Mouse (Mus musculus): ENCODE data around the gene Acbd3. TPM values are rescaled to one million over a fixed set of nuclear protein-coding genes. Genes with fewer than 3 reads are reported as not detected.

Gene Acbd3
- 53.4 TPM for polyA plus RNA-seq (2021)

DNA sequence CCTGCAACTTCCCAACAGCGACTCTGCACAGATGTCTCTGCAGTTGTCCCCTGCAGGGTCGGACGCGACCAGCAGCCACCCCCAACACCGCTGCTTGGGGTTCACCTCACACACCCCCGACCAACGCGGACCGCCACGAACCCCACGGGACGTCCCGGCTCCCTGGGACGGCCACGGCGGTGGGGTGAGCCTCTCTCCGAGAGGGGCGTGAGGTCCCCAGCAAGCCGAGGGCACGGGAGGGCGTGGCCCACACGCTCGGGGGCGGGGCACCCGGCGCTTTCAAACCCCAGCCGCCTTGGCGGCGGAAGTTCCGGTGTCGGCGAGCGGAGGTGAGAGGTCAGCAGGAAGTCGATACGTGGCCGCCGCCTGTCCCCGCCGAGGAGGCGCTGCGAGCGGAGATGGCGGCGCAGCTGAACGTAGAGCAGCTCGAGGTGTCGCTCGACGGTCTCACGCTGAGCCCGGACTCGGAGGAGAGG lies at the start of gene Acbd3:
TSS of gene Acbd3 (plus strand) at position 340 of the 476 bp plus-strand sequence.
- H3K27me3 ChIP-seq: no peaks in the 10 kb centered on the region
- ChIA-PET POLR2A (interaction anchor here (0.5 to 1.4 kb wide), 4 partner anchors 9 to 267 kb away, joined by 3 to 5 read pairs (median 4); no protein-coding TSS in a partner anchor), CTCF (interaction anchor here (0.9 to 1.7 kb wide), 2 partner anchors 19 to 36 kb away, joined by 3 to 4 read pairs; no protein-coding TSS in a partner anchor)
- in situ Hi-C loops (cut with MboI; ENCODE audit: low pct_unique_long_range_greater_than_20kb): loop anchor here (5.0 kb wide), 1 partner anchor 82 kb away; no protein-coding TSS in a partner anchor
- ATAC-seq (peak; percentile 86), DNase-seq (ENCODE audit: low read depth, low spot score) (peak; percentile 17)
- no peak for TF ChIP-seq CTCF (IDR thresholded peaks at IDR 0.05)

DNA sequence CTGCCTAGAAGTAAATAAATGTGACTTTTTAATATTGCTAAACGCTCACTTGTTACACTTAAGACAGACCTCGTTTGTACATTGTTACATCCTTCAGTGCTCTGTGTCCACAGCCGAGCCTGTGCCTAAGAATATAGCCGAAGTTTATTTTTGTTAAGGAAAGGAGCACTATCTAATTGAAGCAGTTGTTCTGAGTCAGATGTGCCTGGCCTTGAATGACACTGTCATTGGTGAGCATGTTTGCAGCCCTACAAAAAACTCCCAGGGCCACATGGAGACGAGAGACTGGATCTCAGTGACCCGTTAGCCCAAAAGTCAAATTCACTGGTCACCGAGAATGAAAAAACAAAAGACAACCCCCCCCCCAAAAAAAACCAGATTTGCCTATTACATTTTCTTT lies 34.6 kb upstream of the Acbd3 start:
- no peak for TF ChIP-seq CTCF (IDR thresholded peaks at IDR 0.05)
- ChIA-PET CTCF (no interaction called here), POLR2A (interaction anchor here (0.6 kb wide), 1 partner anchor 74 kb away, joined by 3 read pairs; no protein-coding TSS in a partner anchor)
- ATAC-seq (no peak), DNase-seq (ENCODE audit: low read depth, low spot score) (no peak)
- in situ Hi-C loops (cut with MboI; ENCODE audit: low pct_unique_long_range_greater_than_20kb): no loop called here
- H3K27me3 ChIP-seq: peaks cover 3% of the 10 kb centered on the region

DNA sequence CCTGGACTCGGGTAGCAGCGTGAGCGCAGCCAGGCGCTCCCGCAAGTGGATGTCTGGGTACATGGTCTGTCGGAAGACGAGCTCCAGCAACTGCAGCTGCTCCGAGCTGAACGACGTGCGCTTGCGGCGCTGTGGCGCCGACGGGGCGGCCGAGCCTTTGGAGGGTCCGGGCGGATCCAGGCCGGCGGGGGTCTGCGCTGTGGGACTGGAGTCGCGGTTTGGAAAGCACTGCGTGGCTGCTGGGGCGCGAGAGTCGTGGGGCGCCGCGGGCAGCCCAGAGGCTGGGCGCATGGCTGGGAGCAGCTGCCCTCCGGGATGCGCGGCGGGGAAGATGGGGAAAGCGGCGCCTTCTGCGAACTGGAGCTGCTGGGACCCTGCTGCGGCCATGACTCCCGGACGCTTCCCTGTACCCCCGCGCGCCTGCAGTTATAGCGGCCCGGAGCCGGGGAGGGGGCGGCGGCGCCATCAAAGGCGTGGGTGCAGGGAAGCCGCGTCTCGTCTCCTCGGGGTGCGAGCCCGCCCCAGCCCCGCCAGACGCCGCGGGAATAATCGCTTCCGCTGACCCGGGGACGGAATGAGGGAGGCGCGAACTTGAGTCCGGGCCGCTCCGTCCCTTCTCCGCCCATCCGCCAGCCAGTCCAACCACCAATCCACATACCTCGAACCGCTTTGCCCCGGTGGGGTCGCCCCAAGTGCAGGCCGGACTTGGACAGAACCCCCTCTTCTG lies 29.1 kb upstream of the Acbd3 start, which contains the start of gene Mixl1:
TSS of gene Mixl1 (minus strand) at position 409 of the 727 bp plus-strand sequence.
- ATAC-seq: no peak
- in situ Hi-C loops (cut with MboI; ENCODE audit: low pct_unique_long_range_greater_than_20kb): no loop called here
- no peak for TF ChIP-seq CTCF (IDR thresholded peaks at IDR 0.05)
- ChIA-PET POLR2A (no interaction called here), CTCF (no interaction called here)
- H3K27me3 ChIP-seq: peaks cover 16% of the 10 kb centered on the region
- no peak for DNase-seq (ENCODE audit: low read depth, low spot score)

DNA sequence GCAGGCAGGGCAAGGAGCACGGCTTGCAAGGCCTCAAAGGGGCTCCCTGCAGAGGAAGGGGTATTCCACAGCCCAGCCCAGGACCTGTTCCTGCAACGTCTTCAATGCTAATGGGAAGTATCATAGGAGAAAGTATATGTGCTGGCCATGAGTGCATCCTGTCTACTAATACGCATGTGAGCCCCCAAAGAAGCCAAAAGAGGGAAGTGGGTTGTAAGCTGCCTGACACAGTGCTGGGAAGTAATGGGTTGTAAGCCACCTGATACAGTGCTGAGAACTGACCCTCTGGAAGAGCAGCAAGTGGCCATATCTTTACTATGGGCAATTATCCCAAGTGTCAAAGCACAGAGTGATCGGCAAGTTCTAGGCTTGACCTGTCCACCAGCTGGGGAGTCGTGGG lies 27.8 kb upstream of the Acbd3 start:
- ATAC-seq: no peak
- ChIA-PET POLR2A (interaction anchor here (0.6 kb wide), 1 partner anchor 78 kb away, joined by 5 read pairs; no protein-coding TSS in a partner anchor), CTCF (no interaction called here)
- TF ChIP-seq CTCF (IDR thresholded peaks at IDR 0.05): no peak
- in situ Hi-C loops (cut with MboI; ENCODE audit: low pct_unique_long_range_greater_than_20kb): no loop called here
- no peak for DNase-seq (ENCODE audit: low read depth, low spot score)
- peaks cover 16% of the 10 kb centered on the region for H3K27me3 ChIP-seq

DNA sequence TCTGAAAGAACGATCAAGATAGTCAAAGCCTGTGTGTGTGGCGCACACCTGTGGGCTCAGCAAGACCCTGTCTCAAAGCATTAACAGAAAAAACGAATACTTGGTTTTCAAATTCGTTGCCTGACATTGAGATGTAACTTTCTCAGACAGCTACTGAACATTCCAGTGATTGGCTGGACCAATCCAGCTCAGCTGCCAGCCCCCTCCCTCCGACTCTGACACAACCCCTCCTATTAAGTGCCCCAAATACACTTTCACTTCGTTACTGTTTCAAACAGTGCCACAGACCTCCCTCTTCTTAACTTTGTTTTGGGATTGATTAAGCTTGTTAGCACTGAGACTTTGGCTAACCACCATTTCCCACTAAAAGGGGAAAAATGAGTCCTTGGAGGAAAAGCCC lies 22.4 kb upstream of the Acbd3 start:
- TF ChIP-seq CTCF (IDR thresholded peaks at IDR 0.05): no peak
- POLR2A ChIA-PET: interaction anchor here (0.5 kb wide), 1 partner anchor 9 kb away, joined by 4 read pairs; no protein-coding TSS in a partner anchor

DNA sequence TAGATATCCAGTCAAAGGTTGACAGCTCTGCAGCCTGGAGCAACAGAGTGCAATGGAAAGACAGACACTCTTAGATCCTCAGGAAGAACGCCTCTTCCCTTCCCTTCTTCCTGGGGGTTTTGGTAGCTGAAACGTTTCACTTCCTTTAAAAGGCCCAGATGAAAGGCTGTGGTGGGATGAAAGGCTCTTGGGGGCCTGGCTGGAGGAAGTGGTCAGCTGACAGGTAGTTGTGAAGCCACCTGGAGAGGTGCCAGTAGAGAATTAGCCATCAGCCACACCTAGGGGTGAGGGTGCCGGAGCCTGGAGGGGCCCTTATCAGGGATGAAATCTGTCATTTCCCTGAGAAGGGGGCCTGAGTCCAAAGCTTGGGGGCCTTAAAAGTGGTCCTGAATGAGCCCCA lies 18.5 kb upstream of the Acbd3 start:
- in situ Hi-C loops (cut with MboI; ENCODE audit: low pct_unique_long_range_greater_than_20kb): no loop called here
- ATAC-seq (no peak), DNase-seq (ENCODE audit: low read depth, low spot score) (no peak)
- H3K27me3 ChIP-seq: no peaks in the 10 kb centered on the region
- ChIA-PET POLR2A (no interaction called here), CTCF (interaction anchor here (0.9 kb wide), 1 partner anchor 11 kb away, joined by 3 read pairs; no protein-coding TSS in a partner anchor)
- no peak for TF ChIP-seq CTCF (IDR thresholded peaks at IDR 0.05)

More for the DNA sequence above, 22.4 kb upstream of the Acbd3 start:
- CTCF ChIA-PET: interaction anchor here (0.8 kb wide), 1 partner anchor 66 kb away, joined by 3 read pairs; no protein-coding TSS in a partner anchor
- DNase-seq (ENCODE audit: low read depth, low spot score): no peak
- no peaks in the 10 kb centered on the region for H3K27me3 ChIP-seq
- in situ Hi-C loops (cut with MboI; ENCODE audit: low pct_unique_long_range_greater_than_20kb): no loop called here
- ATAC-seq: no peak

DNA sequence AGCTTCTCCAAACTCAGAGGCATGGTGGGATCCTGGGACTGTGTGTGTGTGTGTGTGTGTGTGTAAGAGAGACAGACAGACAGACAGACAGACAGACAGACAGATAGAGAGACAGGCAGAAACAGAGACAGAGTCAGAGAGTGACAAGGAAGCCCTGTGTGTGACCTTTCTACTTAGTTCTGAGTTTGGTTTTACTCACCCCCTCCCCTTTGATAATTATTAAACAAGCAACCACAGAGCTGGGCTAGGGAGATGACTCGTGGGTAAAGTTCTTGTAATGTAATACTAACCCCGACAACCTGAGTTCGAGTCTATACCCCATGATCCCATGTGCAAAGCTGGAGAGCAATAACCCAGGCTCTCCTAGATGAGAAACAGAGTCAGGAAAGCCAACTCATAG lies 18.0 kb upstream of the Acbd3 start:
- no peaks in the 10 kb centered on the region for H3K27me3 ChIP-seq
- ATAC-seq (no peak), DNase-seq (ENCODE audit: low read depth, low spot score) (no peak)
- no peak for TF ChIP-seq CTCF (IDR thresholded peaks at IDR 0.05)
- CTCF ChIA-PET: interaction anchor here (0.6 to 0.9 kb wide), 2 partner anchors 11 to 104 kb away, joined by 3 read pairs; no protein-coding TSS in a partner anchor
- in situ Hi-C loops (cut with MboI; ENCODE audit: low pct_unique_long_range_greater_than_20kb): no loop called here
- POLR2A ChIA-PET: no interaction called here

DNA sequence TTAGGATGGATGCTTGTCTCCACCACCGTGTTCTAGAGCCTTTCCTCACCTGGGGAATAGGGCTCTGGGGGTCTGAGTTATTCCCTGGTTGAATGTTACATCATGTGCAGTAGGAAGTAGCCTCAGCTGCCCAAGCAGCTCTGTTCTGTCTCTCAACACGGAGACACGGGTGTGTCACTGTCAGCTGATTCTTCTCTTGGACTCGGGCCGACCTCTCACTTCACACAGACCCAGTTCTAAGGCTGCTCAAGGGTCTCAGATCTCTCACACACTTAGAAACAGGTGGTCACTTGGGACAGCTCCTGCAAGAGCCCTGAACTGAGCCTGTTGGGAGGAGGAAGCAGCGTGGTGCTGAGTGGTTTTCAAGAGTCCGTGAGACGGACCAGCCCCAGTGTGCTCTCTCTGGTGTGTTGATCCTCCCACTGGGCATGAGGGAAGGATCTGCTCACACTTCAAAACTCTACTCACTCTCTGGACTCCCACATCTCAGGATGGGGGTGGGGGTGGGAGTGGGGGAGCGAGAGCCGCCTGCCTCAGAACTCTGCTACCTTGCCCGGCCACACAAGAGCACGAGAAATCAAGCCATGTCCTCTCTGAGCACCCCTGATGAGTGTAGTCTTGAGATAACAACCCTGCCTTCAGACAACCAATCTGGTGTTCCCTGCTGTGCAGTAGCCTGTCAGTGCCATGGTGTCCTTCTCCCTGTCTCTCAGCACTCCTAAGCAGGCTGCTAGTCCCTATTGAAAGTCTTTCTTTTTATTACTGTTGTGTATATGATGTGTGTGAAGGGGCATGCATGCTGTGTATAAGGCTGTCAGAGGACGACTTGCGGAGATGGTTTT lies 16.7 kb upstream of the Acbd3 start:
- in situ Hi-C loops (cut with MboI; ENCODE audit: low pct_unique_long_range_greater_than_20kb): no loop called here
- TF ChIP-seq CTCF (IDR thresholded peaks at IDR 0.05): no peak
- no peak for ATAC-seq
- DNase-seq (ENCODE audit: low read depth, low spot score): no peak
- no peaks in the 10 kb centered on the region for H3K27me3 ChIP-seq
- POLR2A ChIA-PET: no interaction called here
- CTCF ChIA-PET: no interaction called here

DNA sequence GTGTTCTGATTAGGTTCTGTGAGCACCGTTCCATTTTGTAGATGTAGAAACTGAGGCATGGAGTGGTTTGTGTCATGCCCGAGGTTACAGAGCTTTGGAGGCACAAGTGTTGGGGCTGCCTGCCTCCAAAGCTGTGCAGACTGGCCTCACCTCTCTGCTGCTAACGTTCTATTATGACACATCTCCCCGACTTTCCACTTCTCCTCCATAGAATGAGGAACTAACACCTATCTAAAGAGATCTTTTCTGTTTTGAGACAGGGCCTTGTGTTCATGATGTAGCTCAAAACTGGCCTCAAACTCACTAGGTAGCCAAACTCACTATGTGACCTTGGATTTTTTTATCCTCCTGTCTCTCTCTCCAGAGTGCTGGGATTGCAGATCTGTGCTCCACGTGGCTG lies 7.1 kb upstream of the Acbd3 start:
- no peaks in the 10 kb centered on the region for H3K27me3 ChIP-seq
- in situ Hi-C loops (cut with MboI; ENCODE audit: low pct_unique_long_range_greater_than_20kb): no loop called here
- POLR2A ChIA-PET: interaction anchor here (1.0 kb wide), 1 partner anchor 43 kb away, joined by 4 read pairs; no protein-coding TSS in a partner anchor
- TF ChIP-seq CTCF (IDR thresholded peaks at IDR 0.05): no peak
- CTCF ChIA-PET: interaction anchor here (0.8 to 2.3 kb wide), 4 partner anchors 9 to 59 kb away, joined by 3 to 17 read pairs (median 4); no protein-coding TSS in a partner anchor
- DNase-seq (ENCODE audit: low read depth, low spot score) (no peak), ATAC-seq (no peak)

DNA sequence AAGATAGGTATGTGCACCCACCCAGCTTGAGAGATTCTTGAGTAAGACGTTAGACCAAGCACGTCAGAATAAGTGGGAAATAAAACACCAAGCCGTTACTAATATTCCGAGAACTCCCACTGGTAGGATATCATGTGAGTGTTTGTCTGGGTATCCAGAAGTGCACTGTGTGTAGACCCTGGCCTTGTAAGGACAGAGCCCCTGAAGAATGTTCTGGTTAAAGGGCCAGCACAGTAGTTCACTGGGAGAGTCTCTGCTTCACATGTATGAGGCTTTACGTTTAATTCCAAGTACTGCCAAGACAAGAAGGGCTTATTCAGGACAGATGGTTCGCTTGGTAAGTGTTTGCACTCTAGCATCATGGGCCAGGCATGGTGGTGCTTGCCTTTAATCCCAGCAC lies 6.4 kb upstream of the Acbd3 start:
- no peak for TF ChIP-seq CTCF (IDR thresholded peaks at IDR 0.05)
- CTCF ChIA-PET: interaction anchor here (1.2 to 2.3 kb wide), 6 partner anchors 9 to 45 kb away, joined by 3 to 17 read pairs (median 4); no protein-coding TSS in a partner anchor
- ATAC-seq (no peak), DNase-seq (ENCODE audit: low read depth, low spot score) (no peak)
- no peaks in the 10 kb centered on the region for H3K27me3 ChIP-seq
- POLR2A ChIA-PET: interaction anchor here (1.0 kb wide), 1 partner anchor 42 kb away, joined by 4 read pairs; no protein-coding TSS in a partner anchor
- in situ Hi-C loops (cut with MboI; ENCODE audit: low pct_unique_long_range_greater_than_20kb): no loop called here

Data from Patski (cell line).